Mouse (Mus musculus): ENCODE measurements around the gene Ccnyl1. TPM values are rescaled to one million over a fixed set of nuclear protein-coding genes. Genes with fewer than 3 reads are reported as not detected.

Ccnyl1 gene
- polyA plus RNA-seq, 1 experiment from 2014 or later: 3.9 TPM

- Histone ChIP-seq H3K4me2 (replicated peaks; ENCODE audit: low read depth, low read length) (no peak overlapping the region), H3K4me3 (ENCODE audit: low read depth, low read length) (no peak overlapping the region), H3K36me3 (ENCODE audit: insufficient read depth, low read length) (no peaks in the 10 kb centered on the region), H3K27me3 (replicated peaks; ENCODE audit: insufficient read depth, low read length) (no peaks in the 10 kb centered on the region), H3K9ac (replicated peaks; ENCODE audit: low read depth) (no peak overlapping the region), H3K27ac (ENCODE audit: low read length) (no peak overlapping the region), H3K9me3 (ENCODE audit: low read length) (no peaks in the 10 kb centered on the region), H3K4me1 (ENCODE audit: insufficient read depth, low read depth, low read length) (no peaks in the 10 kb centered on the region)
- no peak for DNase-seq (ENCODE audit: low spot score)
- WGBS: 41% methylated on average over 1 of the region's 1 CpGs
- no peak for ATAC-seq
- TF ChIP-seq EP300 (IDR thresholded peaks at IDR 0.05) (no peak), CTCF (IDR thresholded peaks at IDR 0.05) (no peak)
These were observed 34.8 kb upstream of the Ccnyl1 start for GRCm38 (mm10) chr1:64655415-64655814.

GRCm38 (mm10) chr1:64656423-64657129 is 33.7 kb upstream of the Ccnyl1 start:
- Histone ChIP-seq H3K9me3 (ENCODE audit: low read length) (no peaks in the 10 kb centered on the region), H3K27me3 (replicated peaks; ENCODE audit: insufficient read depth, low read length) (no peaks in the 10 kb centered on the region), H3K36me3 (ENCODE audit: insufficient read depth, low read length) (no peaks in the 10 kb centered on the region), H3K27ac (ENCODE audit: low read length) (no peak overlapping the region), H3K4me3 (ENCODE audit: low read depth, low read length) (no peak overlapping the region), H3K4me2 (replicated peaks; ENCODE audit: low read depth, low read length) (no peak overlapping the region), H3K4me1 (ENCODE audit: insufficient read depth, low read depth, low read length) (no peaks in the 10 kb centered on the region), H3K9ac (replicated peaks; ENCODE audit: low read depth) (no peak overlapping the region)
- 80% methylated on average over 3 of the region's 3 CpGs for WGBS
- ATAC-seq (no peak), DNase-seq (ENCODE audit: low spot score) (no peak)
- TF ChIP-seq EP300 (IDR thresholded peaks at IDR 0.05): no peak
- no peak for TF ChIP-seq CTCF (IDR thresholded peaks at IDR 0.05)

- Histone ChIP-seq H3K9ac (replicated peaks; ENCODE audit: low read depth) (no peak overlapping the region), H3K4me3 (ENCODE audit: low read depth, low read length) (no peak overlapping the region), H3K27me3 (replicated peaks; ENCODE audit: insufficient read depth, low read length) (no peaks in the 10 kb centered on the region), H3K4me1 (ENCODE audit: insufficient read depth, low read depth, low read length) (no peaks in the 10 kb centered on the region), H3K4me2 (replicated peaks; ENCODE audit: low read depth, low read length) (no peak overlapping the region; the same call in 1 of the 2 replicates), H3K36me3 (ENCODE audit: insufficient read depth, low read length) (no peaks in the 10 kb centered on the region), H3K9me3 (ENCODE audit: low read length) (no peaks in the 10 kb centered on the region), H3K27ac (ENCODE audit: low read length) (peak overlapping the region; percentile 8; the same call in 1 of the 2 replicates)
- 30% methylated on average over 7 of the region's 7 CpGs for WGBS
- DNase-seq (ENCODE audit: low spot score) (no peak), ATAC-seq (no peak)
- TF ChIP-seq CTCF (IDR thresholded peaks at IDR 0.05): no peak
- 0 out of 2 replicates have a peak, but pooled peaks have one; percentile 14 for TF ChIP-seq EP300 (IDR thresholded peaks at IDR 0.05)
These were observed 31.4 kb upstream of the Ccnyl1 start for GRCm38 (mm10) chr1:64658876-64659275.

GRCm38 (mm10) chr1:64667111-64667633 is 23.1 kb upstream of the Ccnyl1 start:
- H3K9ac ChIP-seq (replicated peaks; ENCODE audit: low read depth): no peak overlapping the region
- no peaks in the 10 kb centered on the region for H3K27me3 ChIP-seq (replicated peaks; ENCODE audit: insufficient read depth, low read length)
- H3K4me2 ChIP-seq (replicated peaks; ENCODE audit: low read depth, low read length): no peak overlapping the region
- no peak overlapping the region for H3K27ac ChIP-seq (ENCODE audit: low read length)
- 82% methylated on average over 2 of the region's 2 CpGs for WGBS
- H3K9me3 ChIP-seq (ENCODE audit: low read length): no peaks in the 10 kb centered on the region
- no peak for TF ChIP-seq CTCF (IDR thresholded peaks at IDR 0.05)
- no peak for TF ChIP-seq EP300 (IDR thresholded peaks at IDR 0.05)
- H3K4me1 ChIP-seq (ENCODE audit: insufficient read depth, low read depth, low read length): no peaks in the 10 kb centered on the region
- no peak overlapping the region for H3K4me3 ChIP-seq (ENCODE audit: low read depth, low read length)
- DNase-seq (ENCODE audit: low spot score) (no peak), ATAC-seq (no peak)
- H3K36me3 ChIP-seq (ENCODE audit: insufficient read depth, low read length): no peaks in the 10 kb centered on the region

GRCm38 (mm10) chr1:64669451-64669850 is 20.8 kb upstream of the Ccnyl1 start:
- Histone ChIP-seq H3K9ac (replicated peaks; ENCODE audit: low read depth) (no peak overlapping the region), H3K36me3 (ENCODE audit: insufficient read depth, low read length) (no peaks in the 10 kb centered on the region), H3K4me3 (ENCODE audit: low read depth, low read length) (no peak overlapping the region), H3K27ac (ENCODE audit: low read length) (no peak overlapping the region), H3K4me1 (ENCODE audit: insufficient read depth, low read depth, low read length) (no peaks in the 10 kb centered on the region), H3K4me2 (replicated peaks; ENCODE audit: low read depth, low read length) (no peak overlapping the region), H3K27me3 (replicated peaks; ENCODE audit: insufficient read depth, low read length) (no peaks in the 10 kb centered on the region), H3K9me3 (ENCODE audit: low read length) (no peaks in the 10 kb centered on the region)
- no peak for DNase-seq (ENCODE audit: low spot score)
- ATAC-seq: peak; percentile 17; the same call in 1 of the 2 replicates
- TF ChIP-seq EP300 (IDR thresholded peaks at IDR 0.05): no peak
- no peak for TF ChIP-seq CTCF (IDR thresholded peaks at IDR 0.05)
- WGBS: 86% methylated on average over 2 of the region's 2 CpGs

- no peak for ATAC-seq
- no peak overlapping the region for H3K4me2 ChIP-seq (replicated peaks; ENCODE audit: low read depth, low read length)
- TF ChIP-seq EP300 (IDR thresholded peaks at IDR 0.05) (no peak), CTCF (IDR thresholded peaks at IDR 0.05) (no peak)
- no peaks in the 10 kb centered on the region for H3K4me1 ChIP-seq (ENCODE audit: insufficient read depth, low read depth, low read length)
- no peaks in the 10 kb centered on the region for H3K9me3 ChIP-seq (ENCODE audit: low read length)
- H3K27me3 ChIP-seq (replicated peaks; ENCODE audit: insufficient read depth, low read length): no peaks in the 10 kb centered on the region
- DNase-seq (ENCODE audit: low spot score): no peak
- no peak overlapping the region for H3K27ac ChIP-seq (ENCODE audit: low read length)
- no peak overlapping the region for H3K4me3 ChIP-seq (ENCODE audit: low read depth, low read length)
- 91% methylated on average over 5 of the region's 5 CpGs for WGBS
- no peaks in the 10 kb centered on the region for H3K36me3 ChIP-seq (ENCODE audit: insufficient read depth, low read length)
- no peak overlapping the region for H3K9ac ChIP-seq (replicated peaks; ENCODE audit: low read depth)
These were observed 16.3 kb upstream of the Ccnyl1 start for GRCm38 (mm10) chr1:64673931-64674330.

Data from lung, postnatal 0 days (tissue).